Mouse (Mus musculus): Measurements from ENCODE around the gene Nrxn1.

- TF ChIP-seq POLR2A (IDR thresholded peaks at IDR 0.05; ENCODE audit: control insufficient read depth in 1 of 2, insufficient read depth in 1 of 2, low read depth in 1 of 2, low read length in 2 of 2, poor library complexity in 1 of 2) (no peak), CHD2 (IDR thresholded peaks at IDR 0.05; ENCODE audit: low read length) (no peak), SMC3 (IDR thresholded peaks at IDR 0.05; ENCODE audit: low read depth, low read length) (no peak), RAD21 (IDR thresholded peaks at IDR 0.05; ENCODE audit: low read depth, low read length) (no peak), CTCF (IDR thresholded peaks at IDR 0.05 in 2 of 3, conservative IDR thresholded peaks at IDR 0.05 in 1 of 3; ENCODE audit: control insufficient read depth in 1 of 3, insufficient read depth in 1 of 3, low read depth in 2 of 3, low read length in 3 of 3, poor library complexity in 1 of 3, severe bottlenecking in 1 of 3) (no peak), ZNF384 (IDR thresholded peaks at IDR 0.05; ENCODE audit: low read depth, low read length) (no peak), KAT2A (conservative IDR thresholded peaks at IDR 0.05; ENCODE audit: low read depth, low read length) (no peak), EP300 (IDR thresholded peaks at IDR 0.05; ENCODE audit: low read depth in 1 of 2, low read length in 2 of 2) (no peak), ELF1 (IDR thresholded peaks at IDR 0.05; ENCODE audit: low read depth, low read length) (no peak), MYB (IDR thresholded peaks at IDR 0.05; ENCODE audit: low read depth, low read length) (no peak)
Measured at GRCm38 (mm10) chr17:90129183-90129582, 963.7 kb downstream of the Nrxn1 start.

Data from MEL (cell line).